Mouse (Mus musculus) myocyte (in vitro differentiated cells): ENCODE results near the gene Itgb5.

ENCODE experiments used
- MYOG ChIP-seq, 3 experiments: IDR thresholded peaks; one replicate each; pipeline ENCODE4 v1.6.1; 2011; ENCODE audit warnings: control low read depth in 2 of 3, low read depth in 2 of 3, mild to moderate bottlenecking in 2 of 3; ENCODE audit not compliant: insufficient read length in 2 of 3, control insufficient read depth in 1 of 3, insufficient read depth in 1 of 3
- POLR2A ChIP-seq: IDR thresholded peaks from one replicate; pipeline ENCODE4 v1.6.1; 2011; ENCODE audit warnings: low read depth, mild to moderate bottlenecking, control low read depth, moderate library complexity; ENCODE audit not compliant: insufficient read length
- POLR2AphosphoS2 ChIP-seq: IDR thresholded peaks from one replicate; pipeline ENCODE4 v1.6.1; 2011; ENCODE audit warnings: low read depth, control low read depth; ENCODE audit not compliant: insufficient read length
- REST ChIP-seq: IDR thresholded peaks from one replicate; pipeline ENCODE4 v1.6.1; 2011; ENCODE audit warnings: mild to moderate bottlenecking, control low read depth, moderate library complexity; ENCODE audit not compliant: insufficient read depth, insufficient read length
- SRF ChIP-seq: IDR thresholded peaks from one replicate; pipeline ENCODE4 v1.6.1; 2011; ENCODE audit warnings: low read depth; ENCODE audit not compliant: control insufficient read depth, insufficient read length
- TCF12 ChIP-seq: IDR thresholded peaks from one replicate; pipeline ENCODE4 v1.6.1; 2011; ENCODE audit warnings: mild to moderate bottlenecking, control low read depth; ENCODE audit not compliant: poor library complexity, insufficient read depth, severe bottlenecking
- TCF3 ChIP-seq: IDR thresholded peaks from one replicate; pipeline ENCODE4 v1.6.1; 2011; ENCODE audit warnings: low read depth, control low read depth; ENCODE audit not compliant: insufficient read length
- USF1 ChIP-seq: IDR thresholded peaks from one replicate; pipeline ENCODE4 v1.6.1; 2011; ENCODE audit warnings: low read depth, mild to moderate bottlenecking, control low read depth, moderate library complexity

- TF ChIP-seq SRF (no peak), POLR2A (no peak), POLR2AphosphoS2 (no peak), REST (no peak), USF1 (no peak), MYOG (IDR thresholded peaks at IDR 0.05; ENCODE audit: control insufficient read depth in 1 of 3, insufficient read depth in 1 of 3, insufficient read length in 2 of 3, low read depth in 2 of 3) (no peak), TCF12 (no peak), TCF3 (no peak)
These were observed 64.3 kb downstream of the Itgb5 start for GRCm38 (mm10) chr16:33893796-33894195.
